Comparison of ENCODE assay signal across 15 mouse cellular contexts in the genomic region with DNA sequence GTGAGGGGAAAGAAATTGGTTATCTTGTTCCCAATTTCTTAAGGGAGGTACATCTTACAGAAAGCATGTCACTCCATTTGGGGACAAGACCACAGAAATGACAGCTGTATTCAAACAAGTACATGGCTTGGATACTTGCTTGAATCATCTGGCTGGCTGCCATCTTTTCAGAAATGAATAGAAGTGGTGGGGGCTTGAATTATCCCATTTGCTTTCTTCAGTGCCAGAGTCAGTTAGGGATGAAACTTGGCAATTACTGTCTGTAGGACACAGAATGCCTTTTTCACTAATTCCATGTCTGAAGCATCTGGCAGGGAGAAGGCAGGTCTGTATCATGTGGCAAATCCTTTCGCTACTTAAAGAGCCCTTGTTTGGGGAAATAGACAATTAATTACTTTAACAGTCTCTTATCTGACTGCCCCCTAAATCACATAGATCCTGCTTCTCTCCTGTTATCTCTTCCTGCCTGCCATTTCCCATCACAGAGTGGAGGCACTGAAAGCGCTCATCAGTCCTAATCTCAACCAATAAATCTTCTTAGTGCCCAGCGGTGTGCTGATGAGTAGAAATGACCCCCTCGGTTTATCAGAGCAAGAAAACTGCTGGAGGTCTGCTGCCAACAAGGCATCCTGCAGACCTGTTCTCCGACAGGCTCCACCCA. TPM values are rescaled to one million over a fixed set of nuclear protein-coding genes. Genes with fewer than 3 reads are reported as not detected.
DNase-seq lines count a peak whose midpoint lies in the region; ATAC-seq and TF ChIP-seq lines count a peak whose summit lies in the region.
"Had no signal": no experiment of that assay in that cellular context is flagged by ENCODE, and none has a peak within 500 bp of the region (broad histone marks: within the 10 kb centered on the region; RNA-seq: fewer than 3 reads in every experiment).

No protein-coding gene starts in this region.

- no peak overlapping the region for H3K9ac ChIP-seq in heart, embryonic 12.5 days
- H3K9ac ChIP-seq in forebrain, postnatal 0 days: no peak overlapping the region
- H3K9ac ChIP-seq in neural tube, embryonic 15.5 days (replicated peaks): no peak overlapping the region
- H3K9ac ChIP-seq: limb, embryonic 15.5 days had no signal

- H3K27me3 ChIP-seq in heart, embryonic 12.5 days (replicated peaks): no peaks in the 10 kb centered on the region
- no peaks in the 10 kb centered on the region for H3K27me3 ChIP-seq in forebrain, postnatal 0 days (ENCODE audit: insufficient read depth, low read length)
- H3K27me3 ChIP-seq in neural tube, embryonic 15.5 days (replicated peaks): no peaks in the 10 kb centered on the region; the same call in 1 of the 2 replicates
- H3K27me3 ChIP-seq: limb, embryonic 15.5 days had no signal

- H3K9me3 ChIP-seq in heart, embryonic 12.5 days (replicated peaks): no peaks in the 10 kb centered on the region
- H3K9me3 ChIP-seq in forebrain, postnatal 0 days (ENCODE audit: low read length): no peaks in the 10 kb centered on the region
- no peaks in the 10 kb centered on the region for H3K9me3 ChIP-seq in neural tube, embryonic 15.5 days (replicated peaks)
- H3K9me3 ChIP-seq: limb, embryonic 15.5 days had no signal

- 22% methylated on average over 5 of the region's 5 CpGs for WGBS in heart, embryonic 12.5 days
- 37% methylated on average over 5 of the region's 5 CpGs for WGBS in forebrain, postnatal 0 days
- WGBS in neural tube, embryonic 15.5 days: 28% methylated on average over 5 of the region's 5 CpGs

- no peak overlapping the region for H3K27ac ChIP-seq in heart, embryonic 12.5 days (ENCODE audit: poor library complexity, severe bottlenecking)
- no peak overlapping the region for H3K27ac ChIP-seq in forebrain, postnatal 0 days (ENCODE audit: low read depth, low read length)
- H3K27ac ChIP-seq in neural tube, embryonic 15.5 days (replicated peaks): peak overlapping the region; percentile 41
- H3K27ac ChIP-seq: limb, embryonic 15.5 days had no signal

- no peak overlapping the region for H3K4me2 ChIP-seq in heart, embryonic 12.5 days
- H3K4me2 ChIP-seq in forebrain, postnatal 0 days (ENCODE audit: low read depth): no peak overlapping the region
- H3K4me2 ChIP-seq in neural tube, embryonic 15.5 days: no peak overlapping the region
- H3K4me2 ChIP-seq: limb, embryonic 15.5 days had no signal

- no peak for TF ChIP-seq CTCF in forebrain, postnatal 0 days (IDR thresholded peaks at IDR 0.05; ENCODE audit: low read depth)

- ATAC-seq in heart, embryonic 12.5 days (ENCODE audit: insufficient number of reproducible peaks, low FRiP score): no peak
- peak; percentile 74 for ATAC-seq in forebrain, postnatal 0 days
- ATAC-seq in neural tube, embryonic 15.5 days (ENCODE audit: low FRiP score): no peak
- ATAC-seq: CD4-positive, CD25-positive, alpha-beta regulatory T cell, adult 4 months had no signal

- intact Hi-C loops in heart, postnatal 10 days (cut with DNase I): no loop called here

- peak; percentile 53 to 60 for DNase-seq in heart, postnatal 10 days
- DNase-seq in retina, postnatal 1 day: peak; percentile 83
- no peak for DNase-seq in retina, embryonic 14.5 days (ENCODE audit: low spot score)
- peak; percentile 67 for DNase-seq in forebrain, postnatal 0 days
- DNase-seq in spleen, postnatal 10 days (ENCODE audit: low spot score in 2 of 2): no peak
- no peak for DNase-seq in thymus, postnatal 25 days
- DNase-seq: adrenal gland, postnatal 10 days; kidney, adult 11 months; kidney, postnatal 4 days; lung, adult 2 months; spleen, adult 18-20 months had no signal

- no peak overlapping the region for H3K4me3 ChIP-seq in heart, embryonic 12.5 days
- no peak overlapping the region for H3K4me3 ChIP-seq in forebrain, postnatal 0 days (ENCODE audit: low read depth, low read length)
- no peak overlapping the region for H3K4me3 ChIP-seq in neural tube, embryonic 15.5 days (replicated peaks)
- H3K4me3 ChIP-seq: limb, embryonic 15.5 days had no signal

- H3K36me3 ChIP-seq in heart, embryonic 12.5 days: peaks cover 3% of the 10 kb centered on the region; the same call in 1 of the 2 replicates
- H3K36me3 ChIP-seq in forebrain, postnatal 0 days (ENCODE audit: insufficient read depth): no peaks in the 10 kb centered on the region
- no peaks in the 10 kb centered on the region for H3K36me3 ChIP-seq in neural tube, embryonic 15.5 days

- H3K4me1 ChIP-seq in heart, embryonic 12.5 days (replicated peaks): peaks cover 42% of the 10 kb centered on the region
- H3K4me1 ChIP-seq in forebrain, postnatal 0 days (ENCODE audit: insufficient read depth): 0 out of 2 replicates have a peak, but pooled peaks cover 9% of the 10 kb centered on the region
- H3K4me1 ChIP-seq in neural tube, embryonic 15.5 days: peaks cover 49% of the 10 kb centered on the region

RNA-seq across cellular contexts. Expression of gene Lrig1, which starts 44.0 kb away (rescaled TPM):
- total RNA-seq in heart, postnatal 10 days (2021): 10 to 100 TPM; 27.3 to 27.7 TPM
- polyA plus RNA-seq in heart, embryonic 12.5 days (2016; fragmentation: Nextera tagmentation; extraction: Ambion mirVana): 14.6 and 16.5 TPM in 2 replicates
- 36.9 and 53.3 TPM in 2 replicates for total RNA-seq in forebrain, postnatal 0 days (2014; rRNA removed)
- polyA plus RNA-seq in forebrain, postnatal 0 days (2015; fragmentation: Nextera tagmentation; extraction: Ambion mirVana): 9.0 and 10.7 TPM in 2 replicates
- polyA plus RNA-seq in neural tube, embryonic 15.5 days (2015; fragmentation: Nextera tagmentation; extraction: Ambion mirVana): 14.5 and 15.0 TPM in 2 replicates

Comparison
In these comparisons a context has a peak if more than half of its experiments do, and no peak if none do; other contexts are left out.
1. DNase-seq: peak in heart, postnatal 10 days (2 of 2), retina, postnatal 1 day (single experiment) and forebrain, postnatal 0 days (single experiment); none in retina, embryonic 14.5 days (single experiment), spleen, postnatal 10 days (0 of 2) and thymus, postnatal 25 days (single experiment).